Mouse (Mus musculus) MEL (cell line): Measurements from ENCODE around the gene Cers5.

Experiments used
- CTCF ChIP-seq, 3 experiments: IDR thresholded peaks in 2 of 3; conservative IDR thresholded peaks in 1 of 3; 2 replicates each; pipeline ENCODE4 v1.5.1; 2011 to 2012; ENCODE audit warnings: low read length in 3 of 3, low read depth in 2 of 3, mild to moderate bottlenecking in 2 of 3, improper control_type of control experiment in 1 of 3, inconsistent platforms in 1 of 3, mixed read lengths in 1 of 3, moderate library complexity in 1 of 3; ENCODE audit not compliant: control insufficient read depth in 1 of 3, insufficient read depth in 1 of 3, poor library complexity in 1 of 3, severe bottlenecking in 1 of 3
- GATA1 ChIP-seq: IDR thresholded peaks from 2 replicates; pipeline ENCODE4 v1.6.1; 2011; ENCODE audit warnings: low read depth, low read length, improper control_type of control experiment
- POLR2A ChIP-seq, 2 experiments: IDR thresholded peaks; 2 replicates each; pipeline ENCODE4 v1.6.1; 2011 to 2012; ENCODE audit warnings: low read length in 2 of 2, mild to moderate bottlenecking in 2 of 2, control low read depth in 1 of 2, improper control_type of control experiment in 1 of 2, low read depth in 1 of 2, moderate library complexity in 1 of 2; ENCODE audit not compliant: control insufficient read depth in 1 of 2, insufficient read depth in 1 of 2, poor library complexity in 1 of 2
- POLR2AphosphoS2 ChIP-seq: IDR thresholded peaks from 2 replicates; pipeline ENCODE4 v1.6.1; 2011; ENCODE audit warnings: low read length, improper control_type of control experiment

GRCm38 (mm10) chr15:99733186-99733585, 39.5 kb downstream of the Cers5 start:
- no peak for TF ChIP-seq CTCF (IDR thresholded peaks at IDR 0.05 in 2 of 3, conservative IDR thresholded peaks at IDR 0.05 in 1 of 3; ENCODE audit: control insufficient read depth in 1 of 3, insufficient read depth in 1 of 3, low read depth in 2 of 3, low read length in 3 of 3, poor library complexity in 1 of 3, severe bottlenecking in 1 of 3)
- TF ChIP-seq POLR2AphosphoS2 = no peak
- no peak for TF ChIP-seq GATA1
- no peak for TF ChIP-seq POLR2A (IDR thresholded peaks at IDR 0.05; ENCODE audit: control insufficient read depth in 1 of 2, insufficient read depth in 1 of 2, low read depth in 1 of 2, low read length in 2 of 2, poor library complexity in 1 of 2)
